Mouse (Mus musculus) bone marrow macrophage, adult 2 months (primary cell): ENCODE data around the gene Tex30. TPM values are rescaled to one million over a fixed set of nuclear protein-coding genes. Genes with fewer than 3 reads are reported as not detected.

Experiments used
- H3K27ac ChIP-seq: 2 replicates; pipeline ENCODE4 v1.5.1; 2012; ENCODE audit warnings: low read depth, low read length; ENCODE audit not compliant: insufficient read depth
- H3K4me1 ChIP-seq: 2 replicates; pipeline ENCODE4 v1.6.1; 2012; ENCODE audit warnings: low read length; ENCODE audit not compliant: control insufficient read depth, insufficient read depth
- H3K4me3 ChIP-seq: 2 replicates; pipeline ENCODE4 v1.5.1; 2012; ENCODE audit warnings: mild to moderate bottlenecking, low read length, moderate library complexity; ENCODE audit not compliant: insufficient read depth
- CTCF ChIP-seq: IDR thresholded peaks from 2 replicates; pipeline ENCODE4 v1.5.1; 2012; ENCODE audit warnings: low read depth, mild to moderate bottlenecking, low read length, moderate library complexity
- POLR2A ChIP-seq: IDR thresholded peaks from 2 replicates; pipeline ENCODE4 v1.6.1; 2012; ENCODE audit warnings: mild to moderate bottlenecking, low read depth, low read length, borderline replicate concordance
- polyA plus RNA-seq: library from polyadenylated mRNA; stranded (reverse); fragments of >200 nt; gene quantifications from 2 replicates; pipeline ENCODE4 v1.2.4, GENCODE M21; 2012; ENCODE audit not compliant: missing spikeins, insufficient read depth, insufficient read length

Gene Tex30
- polyA plus RNA-seq, 1 experiment, result 12.5 TPM

- Histone ChIP-seq H3K4me3 (peak overlapping the region; percentile 58), H3K27ac (no peak overlapping the region), H3K4me1 (0 out of 2 replicates have a peak, but pooled peaks cover 2% of the 10 kb centered on the region)
- no peak for TF ChIP-seq POLR2A
Observed at GRCm38 (mm10) chr1:44042555-44042915, 59.7 kb downstream of the Tex30 start.

GRCm38 (mm10) chr1:44041797-44042554, 60.3 kb downstream of the Tex30 start:
- Histone ChIP-seq H3K4me3 (peak overlapping the region; percentile 58), H3K27ac (no peak overlapping the region), H3K4me1 (0 out of 2 replicates have a peak, but pooled peaks cover 2% of the 10 kb centered on the region)
- no peak for TF ChIP-seq CTCF
- no peak for TF ChIP-seq POLR2A

Other genes with a start within 250 kb of the Tex30 start
- gene Tpp2, start 168.8 kb downstream of the Tex30 start, polyA plus RNA-seq, result 57.1 and 58.7 TPM in 2 replicates
- not detected in 2 replicates for gene Mettl21c, start 82.4 kb downstream of the Tex30 start, polyA plus RNA-seq
- gene Gm8251, start 40.5 kb downstream of the Tex30 start, polyA plus RNA-seq, result not detected in 2 replicates
- gene Kdelc1, start 16.4 kb upstream of the Tex30 start, polyA plus RNA-seq, result 13.0 and 15.3 TPM in 2 replicates
- 12.1 and 13.7 TPM in 2 replicates for gene Bivm, start 16.5 kb upstream of the Tex30 start, polyA plus RNA-seq
- 14.5 and 17.3 TPM in 2 replicates for gene Ercc5, start 45.3 kb upstream of the Tex30 start, polyA plus RNA-seq
- not detected in 2 replicates for gene Mettl21e, start 116.5 kb upstream of the Tex30 start, polyA plus RNA-seq